Mouse (Mus musculus) E14TG2a.4 (cell line): ENCODE measurements around the gene Phyhd1.

Experiments
- H3K27me3 ChIP-seq: 2 replicates; pipeline ENCODE4 v1.6.1; 2014; ENCODE audit warnings: low read length, control low read depth; ENCODE audit not compliant: insufficient read depth
- H3K36me3 ChIP-seq: 2 replicates; pipeline ENCODE4 v1.6.1; 2014; ENCODE audit warnings: low read length, control low read depth; ENCODE audit not compliant: insufficient read depth
- H3K4me1 ChIP-seq: replicated peaks from 2 replicates; pipeline ENCODE4 v1.6.1; 2014; ENCODE audit warnings: low read depth, low read length, control low read depth
- H3K4me3 ChIP-seq: replicated peaks from 2 replicates; pipeline ENCODE4 v1.5.1; 2014; ENCODE audit warnings: mild to moderate bottlenecking, low read length
- H3K9me3 ChIP-seq: 2 replicates; pipeline ENCODE4 v1.6.1; 2014; ENCODE audit warnings: low read length, control low read depth
- CTCF ChIP-seq: conservative IDR thresholded peaks from 2 replicates; pipeline ENCODE4 v1.5.1; 2014; ENCODE audit warnings: low read length
- NANOG ChIP-seq: IDR thresholded peaks from 2 replicates; pipeline ENCODE4 v1.6.1; 2014; ENCODE audit warnings: borderline replicate concordance, low read length, mixed read lengths
- POU5F1 ChIP-seq: IDR thresholded peaks from 2 replicates; pipeline ENCODE4 v1.6.1; 2014; ENCODE audit warnings: low read length, borderline replicate concordance

Gene Phyhd1

DNA sequence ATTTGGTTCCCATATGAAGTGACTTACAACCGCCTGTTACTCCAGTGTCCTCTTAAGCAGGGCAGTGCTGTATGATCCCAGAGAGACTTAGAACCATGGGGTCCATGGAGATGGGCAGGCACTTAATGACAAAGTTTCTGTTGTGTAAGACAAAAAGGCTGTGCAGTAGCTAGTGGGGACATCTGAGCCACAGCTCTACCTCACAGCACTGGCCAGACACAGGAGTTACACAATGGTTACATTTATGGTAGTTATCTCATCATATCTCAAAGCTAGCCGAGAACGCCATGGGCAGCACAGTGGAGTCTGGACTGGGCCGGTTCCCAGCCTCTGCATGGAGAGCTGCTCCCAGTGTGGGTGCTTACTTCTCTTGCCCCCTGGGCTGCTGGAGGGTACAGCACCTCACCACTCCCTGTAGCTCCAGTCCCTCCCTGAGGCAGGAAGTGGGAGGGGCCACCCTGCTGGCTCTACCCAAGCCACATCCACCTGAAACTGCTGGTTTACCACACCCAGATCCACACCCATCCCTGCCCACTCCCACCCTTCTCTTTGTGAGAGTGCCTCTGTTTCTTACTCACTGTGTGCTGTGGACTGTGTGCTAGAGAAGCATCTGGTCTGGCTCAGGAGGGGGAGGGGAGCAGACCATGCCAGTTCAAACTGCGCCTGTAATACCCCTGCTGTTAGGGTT lies 14.4 kb upstream of the Phyhd1 start:
- peak overlapping the region; percentile 39; the same call in 1 of the 2 replicates for H3K4me3 ChIP-seq

DNA sequence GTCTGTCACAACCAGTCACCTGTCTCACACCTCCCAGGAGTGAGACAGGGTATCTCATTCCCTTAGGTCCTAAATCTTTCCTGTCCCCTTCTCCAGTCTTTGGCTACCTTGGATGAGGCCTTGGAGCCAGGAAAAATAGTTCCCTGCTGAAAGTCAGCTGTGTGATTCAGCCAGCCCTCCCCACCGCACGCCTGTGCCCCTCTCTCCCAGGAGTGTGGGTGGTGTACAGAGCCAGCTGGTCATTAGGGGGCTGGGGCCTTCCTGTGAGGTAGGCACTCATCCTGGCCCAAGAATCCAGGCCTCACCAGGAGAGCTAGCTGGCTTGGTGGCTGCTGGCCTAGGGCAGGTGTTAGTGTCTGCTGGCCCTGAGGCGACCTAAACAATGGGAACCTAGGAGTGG lies 13.5 kb upstream of the Phyhd1 start:
- TF ChIP-seq POU5F1 (no peak), CTCF (no peak), NANOG (no peak)
- H3K9me3 ChIP-seq = no peaks in the 10 kb centered on the region
- H3K4me1 ChIP-seq = peaks cover 81% of the 10 kb centered on the region
- H3K4me3 ChIP-seq = peak overlapping the region; percentile 45
- H3K36me3 ChIP-seq = peaks cover 55% of the 10 kb centered on the region
- H3K27me3 ChIP-seq = no peaks in the 10 kb centered on the region

More for the DNA sequence above, 14.4 kb upstream of the Phyhd1 start:
- no peaks in the 10 kb centered on the region for H3K27me3 ChIP-seq
- H3K9me3 ChIP-seq = no peaks in the 10 kb centered on the region
- peaks cover 45% of the 10 kb centered on the region for H3K36me3 ChIP-seq
- H3K4me1 ChIP-seq = peaks cover 78% of the 10 kb centered on the region
- TF ChIP-seq NANOG (no peak), CTCF (no peak), POU5F1 (no peak)

DNA sequence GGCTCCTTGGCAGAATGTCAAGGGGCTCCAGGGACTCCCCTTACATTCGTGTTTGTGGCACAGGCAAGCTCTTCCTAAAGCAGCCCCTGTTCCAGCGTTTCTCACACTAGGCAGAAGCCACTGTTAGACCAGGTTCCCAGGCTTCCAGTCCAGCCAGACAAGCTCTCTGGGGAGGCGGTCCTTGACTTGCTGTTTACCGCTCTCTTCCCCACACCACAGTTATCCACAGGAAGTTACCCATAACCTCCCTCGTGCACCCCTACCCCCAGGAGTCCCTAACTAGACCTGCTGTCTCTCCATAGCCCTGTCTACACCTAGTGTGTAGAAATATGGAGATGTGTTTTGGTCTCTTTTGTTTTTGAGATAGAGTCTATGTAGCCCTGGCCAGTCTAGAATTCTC lies 12.2 kb upstream of the Phyhd1 start:
- Histone ChIP-seq H3K4me1 (peaks cover 88% of the 10 kb centered on the region), H3K9me3 (no peaks in the 10 kb centered on the region), H3K27me3 (no peaks in the 10 kb centered on the region), H3K4me3 (no peak overlapping the region), H3K36me3 (peaks cover 57% of the 10 kb centered on the region)
- TF ChIP-seq NANOG = no peak
- TF ChIP-seq CTCF = no peak
- no peak for TF ChIP-seq POU5F1

DNA sequence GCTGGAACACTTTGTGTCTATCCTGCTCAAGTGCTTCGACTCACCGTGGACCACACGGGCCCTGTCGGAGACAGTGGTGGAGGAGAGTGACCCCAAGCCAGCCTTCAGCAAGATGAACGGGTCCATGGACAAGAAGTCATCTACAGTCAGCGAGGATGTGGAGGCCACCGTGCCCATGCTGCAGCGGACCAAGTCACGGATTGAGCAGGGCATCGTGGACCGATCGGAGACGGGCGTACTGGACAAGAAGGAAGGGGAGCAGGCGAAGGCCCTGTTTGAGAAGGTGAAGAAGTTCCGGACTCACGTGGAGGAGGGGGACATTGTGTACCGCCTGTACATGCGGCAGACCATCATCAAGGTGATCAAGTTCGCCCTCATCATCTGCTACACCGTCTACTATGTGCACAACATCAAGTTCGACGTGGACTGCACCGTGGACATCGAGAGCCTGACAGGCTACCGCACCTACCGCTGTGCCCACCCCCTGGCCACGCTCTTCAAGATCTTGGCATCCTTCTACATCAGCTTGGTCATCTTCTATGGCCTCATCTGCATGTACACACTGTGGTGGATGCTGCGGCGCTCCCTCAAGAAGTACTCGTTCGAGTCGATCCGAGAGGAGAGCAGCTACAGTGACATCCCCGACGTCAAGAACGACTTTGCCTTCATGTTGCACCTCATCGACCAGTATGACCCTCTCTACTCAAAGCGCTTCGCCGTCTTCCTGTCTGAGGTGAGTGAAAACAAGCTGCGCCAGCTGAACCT lies 10.2 kb upstream of the Phyhd1 start:
- H3K36me3 ChIP-seq = peaks cover 67% of the 10 kb centered on the region
- TF ChIP-seq POU5F1 (no peak), NANOG (no peak), CTCF (no peak)
- no peaks in the 10 kb centered on the region for H3K9me3 ChIP-seq
- peak overlapping the region; percentile 62 for H3K4me3 ChIP-seq
- H3K27me3 ChIP-seq = no peaks in the 10 kb centered on the region
- H3K4me1 ChIP-seq = peaks cover 86% of the 10 kb centered on the region

DNA sequence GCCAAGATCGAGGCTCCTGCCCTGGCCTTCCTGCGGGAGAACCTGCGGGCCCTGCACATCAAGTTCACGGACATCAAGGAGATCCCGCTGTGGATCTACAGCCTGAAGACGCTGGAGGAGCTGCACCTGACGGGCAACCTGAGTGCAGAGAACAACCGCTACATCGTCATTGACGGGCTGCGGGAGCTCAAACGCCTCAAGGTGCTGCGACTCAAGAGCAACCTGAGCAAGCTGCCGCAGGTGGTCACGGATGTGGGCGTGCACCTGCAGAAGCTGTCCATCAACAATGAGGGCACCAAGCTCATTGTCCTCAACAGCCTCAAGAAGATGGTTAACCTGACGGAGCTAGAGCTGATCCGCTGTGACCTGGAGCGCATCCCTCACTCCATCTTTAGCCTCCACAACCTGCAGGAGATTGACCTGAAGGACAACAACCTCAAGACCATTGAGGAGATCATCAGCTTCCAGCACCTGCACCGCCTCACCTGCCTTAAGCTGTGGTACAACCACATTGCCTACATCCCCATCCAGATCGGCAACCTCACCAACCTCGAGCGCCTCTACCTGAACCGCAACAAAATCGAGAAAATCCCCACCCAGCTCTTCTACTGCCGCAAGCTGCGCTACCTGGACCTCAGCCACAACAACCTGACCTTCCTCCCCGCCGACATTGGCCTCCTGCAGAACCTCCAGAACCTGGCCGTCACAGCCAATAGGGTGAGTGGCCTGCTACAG lies 9.2 kb upstream of the Phyhd1 start:
- TF ChIP-seq CTCF (no peak), NANOG (no peak), POU5F1 (no peak)
- peaks cover 86% of the 10 kb centered on the region for H3K4me1 ChIP-seq
- no peaks in the 10 kb centered on the region for H3K27me3 ChIP-seq
- peak overlapping the region; percentile 62 for H3K4me3 ChIP-seq
- peaks cover 74% of the 10 kb centered on the region for H3K36me3 ChIP-seq
- no peaks in the 10 kb centered on the region for H3K9me3 ChIP-seq

DNA sequence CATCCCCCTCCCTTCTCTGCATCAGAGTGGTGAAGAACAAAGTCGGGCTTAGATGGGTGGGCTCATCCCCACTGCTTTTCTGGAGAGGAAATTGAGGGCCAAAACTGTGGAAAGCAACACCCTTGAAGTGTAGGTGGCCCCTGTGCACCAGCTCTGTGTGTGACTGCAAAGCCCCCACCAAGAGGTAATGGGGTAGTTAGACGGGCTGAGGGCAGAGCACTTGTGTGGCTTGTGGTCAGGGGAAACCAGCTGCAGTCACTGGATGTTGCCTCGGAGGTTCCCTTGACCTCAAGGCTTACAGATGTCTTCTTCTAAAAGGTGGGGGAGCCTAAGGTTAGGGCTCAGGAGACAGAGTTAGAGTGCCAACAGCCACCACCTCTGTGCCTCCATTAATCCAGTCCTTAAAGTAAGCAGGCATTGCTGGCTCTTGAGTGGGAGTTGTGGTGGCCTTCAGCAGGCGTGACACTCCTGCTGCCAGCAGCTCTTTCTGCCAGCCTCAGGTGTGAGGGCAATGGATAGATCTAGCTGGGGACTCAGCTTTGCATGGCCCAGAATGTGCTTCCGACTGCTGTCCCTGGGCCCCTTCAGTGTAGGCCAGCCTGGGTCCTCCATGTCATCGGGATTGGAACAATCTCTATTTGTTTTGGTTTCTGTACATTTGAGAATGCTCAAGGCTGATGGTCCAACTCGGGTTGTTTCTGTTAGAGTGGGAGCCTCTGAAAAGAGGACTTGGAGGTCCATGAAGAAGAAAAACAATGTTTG lies 8.1 kb upstream of the Phyhd1 start:
- Histone ChIP-seq H3K9me3 (no peaks in the 10 kb centered on the region), H3K4me1 (peaks cover 85% of the 10 kb centered on the region), H3K27me3 (no peaks in the 10 kb centered on the region), H3K4me3 (no peak overlapping the region), H3K36me3 (peaks cover 83% of the 10 kb centered on the region)
- TF ChIP-seq CTCF = no peak
- TF ChIP-seq POU5F1 = no peak
- TF ChIP-seq NANOG = no peak

DNA sequence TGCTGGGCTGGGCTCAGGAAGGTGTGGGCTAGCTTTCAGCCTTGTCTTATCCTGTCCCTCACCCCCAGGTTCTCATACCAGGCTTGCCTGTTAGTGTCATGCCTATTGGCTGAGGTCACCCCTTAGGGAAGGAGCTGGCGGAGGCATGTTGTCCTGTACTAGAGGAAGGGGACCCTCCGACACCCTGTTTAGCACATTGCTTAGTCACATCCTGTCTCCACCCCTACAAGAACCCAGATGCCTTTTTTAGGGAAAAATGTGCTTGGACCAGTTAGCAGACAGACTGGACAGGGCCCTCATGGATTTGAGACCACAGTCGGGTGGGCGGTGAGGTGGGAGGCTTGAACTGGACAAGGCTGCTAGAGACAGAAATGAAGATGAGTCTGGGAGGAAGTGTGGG lies 7.4 kb upstream of the Phyhd1 start:
- Histone ChIP-seq H3K4me3 (no peak overlapping the region), H3K9me3 (no peaks in the 10 kb centered on the region), H3K27me3 (no peaks in the 10 kb centered on the region), H3K36me3 (peaks cover 86% of the 10 kb centered on the region), H3K4me1 (peaks cover 85% of the 10 kb centered on the region)
- TF ChIP-seq CTCF (no peak), NANOG (no peak), POU5F1 (no peak)

DNA sequence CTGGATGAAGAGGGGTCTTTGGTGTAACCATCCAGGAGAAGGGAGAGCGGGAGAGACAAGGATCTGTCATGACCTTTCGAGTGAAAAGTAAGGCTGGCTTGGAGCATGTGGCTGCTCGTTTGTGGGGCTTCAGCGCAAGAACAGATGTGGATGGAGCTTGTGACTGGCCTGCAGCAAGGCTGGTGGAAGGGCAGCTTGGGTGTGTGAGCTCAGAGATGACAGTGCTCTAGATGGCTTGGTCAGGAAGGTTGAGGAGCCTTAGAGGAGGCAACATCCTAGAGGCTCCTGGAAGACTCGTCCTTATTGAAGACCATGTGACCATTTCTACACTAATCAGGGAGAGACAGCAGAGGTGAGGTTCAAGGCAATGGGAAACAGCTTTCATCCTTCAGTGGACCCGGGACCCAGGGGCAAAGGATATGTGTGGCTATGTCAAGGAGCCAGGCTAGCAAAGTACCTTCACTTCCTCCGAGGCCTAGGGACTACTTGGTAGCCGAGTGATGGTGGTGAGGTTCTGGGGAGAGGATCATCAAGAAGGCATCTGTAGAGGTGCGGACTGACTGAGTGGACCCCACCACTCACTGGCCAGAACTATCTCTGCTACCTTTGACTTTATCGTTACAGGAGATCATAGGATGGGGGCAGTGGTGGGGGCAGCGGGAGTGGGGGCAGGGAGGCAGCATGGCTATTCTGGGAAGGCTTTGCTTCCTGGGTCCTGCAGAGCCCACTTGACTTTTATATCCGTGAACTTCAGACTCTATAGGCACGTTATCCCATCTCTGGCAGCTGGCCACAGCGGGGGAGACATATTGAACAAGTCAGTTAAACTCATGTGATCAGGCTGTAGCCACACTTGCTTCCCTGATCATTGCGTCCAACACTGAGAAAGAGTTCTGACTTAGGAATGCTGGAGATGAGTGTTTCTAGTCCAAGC lies 6.6 kb upstream of the Phyhd1 start:
- TF ChIP-seq NANOG (no peak), POU5F1 (no peak), CTCF (no peak)
- Histone ChIP-seq H3K9me3 (no peaks in the 10 kb centered on the region), H3K36me3 (peaks cover 93% of the 10 kb centered on the region), H3K4me3 (no peak overlapping the region), H3K27me3 (no peaks in the 10 kb centered on the region), H3K4me1 (peaks cover 86% of the 10 kb centered on the region)
